Mouse (Mus musculus) liver, embryonic 12.5 days (tissue): ENCODE measurements around the gene Zar1. TPM values are rescaled to one million over a fixed set of nuclear protein-coding genes. Genes with fewer than 3 reads are reported as not detected.
"Not testable (repeated sequence)": the region's sequence is repeated elsewhere in the genome, so short reads cannot be mapped to it uniquely, and the experiment has no call there.

Experiments
- ATAC-seq: fragments of 200-750 bp; cut with Nextera tagmentation; 2 replicates; pipeline ENCODE4 v1.8.0; 2017; ENCODE audit warnings: moderate number of reproducible peaks, mild to moderate bottlenecking, moderate library complexity
- H3K27ac ChIP-seq: fragments of 300-500 bp; sonication (generic); 2 replicates; pipeline ENCODE4 v1.5.1; 2016; ENCODE audit warnings: mild to moderate bottlenecking
- H3K27me3 ChIP-seq: fragments of 300-500 bp; sonication (generic); replicated peaks from 2 replicates; pipeline ENCODE4 v1.6.1; 2016; ENCODE audit warnings: mild to moderate bottlenecking, moderate library complexity
- H3K36me3 ChIP-seq: fragments of 300-500 bp; sonication (generic); 2 replicates; pipeline ENCODE4 v1.6.1; 2016; ENCODE audit warnings: mild to moderate bottlenecking, moderate library complexity
- H3K4me1 ChIP-seq: fragments of 300-500 bp; sonication (generic); 2 replicates; pipeline ENCODE4 v1.6.1; 2016
- H3K4me2 ChIP-seq: fragments of 300-500 bp; sonication (generic); 2 replicates; pipeline ENCODE4 v1.6.1; 2016; ENCODE audit warnings: mild to moderate bottlenecking, moderate library complexity
- H3K4me3 ChIP-seq: fragments of 300-500 bp; sonication (generic); 2 replicates; pipeline ENCODE4 v1.5.1; 2016; ENCODE audit warnings: mild to moderate bottlenecking, moderate library complexity
- H3K9ac ChIP-seq: fragments of 300-500 bp; sonication (generic); 2 replicates; pipeline ENCODE4 v1.6.1; 2016; ENCODE audit warnings: mild to moderate bottlenecking, moderate library complexity
- H3K9me3 ChIP-seq: fragments of 300-500 bp; sonication (generic); replicated peaks from 2 replicates; pipeline ENCODE4 v1.6.1; 2016; ENCODE audit warnings: mild to moderate bottlenecking, moderate library complexity
- WGBS: fragments of 180-500 bp; shearing (Covaris S2); methylation state at CpG from one replicate; pipeline ENCODE4 v1.1.7; 2016; ENCODE audit not compliant: insufficient replicate concordance; 5-methylcytosine and 5-hydroxymethylcytosine counted together
- polyA plus RNA-seq: library from polyadenylated mRNA; unstranded; fragments of >200 nt; fragmentation: Nextera tagmentation; extraction: Ambion mirVana; gene quantifications from 2 replicates; pipeline ENCODE4 v1.2.1, GENCODE M21; 2016

The Zar1 gene
- not detected in 2 replicates for polyA plus RNA-seq

DNA sequence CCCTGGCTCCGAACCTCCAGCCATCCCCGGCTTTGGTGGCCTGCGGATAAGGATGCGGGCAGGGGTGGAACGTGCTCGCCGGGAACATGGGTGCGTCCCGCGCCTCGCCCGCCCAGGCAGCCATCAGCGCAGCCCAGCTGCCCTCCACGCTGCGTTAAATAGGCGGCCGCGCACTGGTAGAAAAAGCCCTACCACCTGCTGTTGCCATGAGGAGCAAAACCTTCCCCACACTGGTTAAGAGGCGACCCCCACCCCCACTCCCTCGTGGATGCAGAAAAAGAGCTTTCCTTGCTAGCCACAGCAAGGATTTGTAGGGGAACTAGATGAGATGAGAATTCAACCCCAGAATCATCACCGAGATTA, at the start of gene Zar1:
Zar1 (minus strand) TSS at position 285 of the 363 bp plus-strand sequence.
- H3K36me3 ChIP-seq, result not testable (repeated sequence)

DNA sequence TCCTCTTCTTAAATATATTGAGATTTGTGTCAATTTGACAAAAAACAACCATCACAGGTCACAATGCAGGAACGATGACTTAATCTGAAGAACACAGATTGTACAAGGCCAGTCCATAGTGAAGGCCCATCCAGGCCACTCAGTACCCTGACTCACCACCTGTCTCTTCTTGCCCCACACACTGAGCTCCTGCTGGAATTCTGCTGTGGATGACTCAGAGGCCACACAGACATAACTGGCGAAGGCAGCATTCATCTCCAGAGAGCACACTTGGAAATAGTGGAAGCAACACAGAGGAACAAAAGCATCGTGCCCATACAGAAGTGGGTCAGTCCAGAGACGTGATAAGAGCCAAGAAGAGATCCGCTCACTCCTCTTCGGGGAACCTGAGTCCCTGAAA, 49.0 kb upstream of the Zar1 start:
- Histone ChIP-seq H3K9me3 (no peaks in the 10 kb centered on the region), H3K27ac (no peak overlapping the region), H3K4me2 (no peak overlapping the region), H3K4me1 (no peaks in the 10 kb centered on the region), H3K36me3 (no peaks in the 10 kb centered on the region), H3K9ac (no peak overlapping the region), H3K27me3 (no peaks in the 10 kb centered on the region), H3K4me3 (no peak overlapping the region)
- no peak for ATAC-seq
- 69% methylated on average over 6 of the region's 6 CpGs for WGBS

More for the DNA sequence above, at the start of gene Zar1:
- H3K27me3 ChIP-seq, result peaks cover 53% of the 10 kb centered on the region
- H3K4me2 ChIP-seq, result peak within 1 kb of the TSS; percentile 64
- WGBS, result 13% methylated on average over 19 of the region's 21 CpGs
- H3K27ac ChIP-seq, ATAC-seq, H3K4me1 ChIP-seq, H3K9ac ChIP-seq, H3K9me3 ChIP-seq: not testable (repeated sequence)
- H3K4me3 ChIP-seq, result peak within 1 kb of the TSS; percentile 40

DNA sequence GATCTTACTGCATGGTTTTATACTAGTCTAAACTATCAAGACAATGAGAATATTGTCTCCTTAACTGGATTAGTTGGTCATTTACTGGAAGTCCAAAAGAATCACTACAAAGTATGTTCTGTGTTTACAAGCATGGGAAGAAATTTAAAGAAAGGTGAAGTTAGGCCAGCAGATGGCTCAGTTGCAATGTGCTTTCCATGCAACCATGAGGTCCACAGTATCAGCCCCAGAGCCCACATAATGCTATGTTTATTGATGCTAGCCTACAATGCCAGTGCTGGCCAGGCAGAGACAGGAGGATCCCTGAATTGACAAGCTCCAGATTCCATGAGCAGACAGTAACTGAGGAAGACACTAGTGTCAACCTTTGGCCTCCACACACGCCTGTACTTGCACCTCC, 40.0 kb upstream of the Zar1 start:
- Histone ChIP-seq H3K9ac (no peak overlapping the region), H3K4me1 (no peaks in the 10 kb centered on the region), H3K27me3 (no peaks in the 10 kb centered on the region), H3K4me3 (no peak overlapping the region), H3K36me3 (no peaks in the 10 kb centered on the region), H3K27ac (no peak overlapping the region), H3K4me2 (no peak overlapping the region), H3K9me3 (no peaks in the 10 kb centered on the region)
- 48% methylated on average over 1 of the region's 1 CpGs for WGBS
- no peak for ATAC-seq

DNA sequence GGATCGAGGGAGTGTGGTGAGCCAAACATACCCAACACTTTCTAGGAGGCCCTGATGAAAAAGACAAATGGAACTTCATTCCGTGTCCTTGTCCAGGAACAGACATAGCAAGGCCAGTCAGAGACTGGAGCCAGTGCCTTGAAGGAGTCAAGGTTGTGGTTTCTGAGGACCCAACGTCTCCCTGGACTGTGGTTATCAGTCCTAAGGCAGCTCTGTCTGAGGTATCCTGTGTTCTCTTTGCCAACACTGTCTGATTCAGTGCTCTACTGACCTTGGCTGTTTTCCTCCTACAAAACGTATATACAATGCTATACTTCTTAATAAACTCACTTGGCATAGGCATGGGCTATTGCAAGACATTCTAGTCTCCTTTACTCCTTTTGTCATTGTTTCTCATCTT, 36.4 kb upstream of the Zar1 start:
- Histone ChIP-seq H3K9ac (no peak overlapping the region), H3K36me3 (no peaks in the 10 kb centered on the region), H3K27ac (no peak overlapping the region), H3K4me2 (no peak overlapping the region), H3K27me3 (no peaks in the 10 kb centered on the region), H3K4me1 (no peaks in the 10 kb centered on the region), H3K9me3 (no peaks in the 10 kb centered on the region), H3K4me3 (no peak overlapping the region)
- ATAC-seq, result no peak
- WGBS, result 40% methylated on average over 4 of the region's 4 CpGs

DNA sequence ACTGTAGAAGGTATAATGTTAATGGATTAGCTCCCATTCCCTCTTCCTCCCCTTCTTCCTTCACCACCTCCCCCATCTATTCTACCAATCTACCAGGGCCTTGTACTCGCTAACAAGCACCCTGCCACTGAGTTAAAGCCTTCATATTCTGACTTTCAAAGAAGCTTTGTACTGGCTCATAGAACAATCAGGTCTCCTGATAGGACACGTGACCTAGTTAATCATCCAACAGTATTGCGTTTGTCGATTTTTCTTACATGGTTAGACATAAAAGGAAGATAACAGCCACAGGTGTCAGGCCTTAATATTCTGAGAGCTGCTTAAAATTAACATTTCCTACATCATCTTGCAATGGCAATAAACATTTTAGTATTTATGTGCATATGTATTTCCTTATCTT, 22.1 kb upstream of the Zar1 start:
- ATAC-seq, result no peak
- WGBS, result 74% methylated on average over 4 of the region's 4 CpGs

DNA sequence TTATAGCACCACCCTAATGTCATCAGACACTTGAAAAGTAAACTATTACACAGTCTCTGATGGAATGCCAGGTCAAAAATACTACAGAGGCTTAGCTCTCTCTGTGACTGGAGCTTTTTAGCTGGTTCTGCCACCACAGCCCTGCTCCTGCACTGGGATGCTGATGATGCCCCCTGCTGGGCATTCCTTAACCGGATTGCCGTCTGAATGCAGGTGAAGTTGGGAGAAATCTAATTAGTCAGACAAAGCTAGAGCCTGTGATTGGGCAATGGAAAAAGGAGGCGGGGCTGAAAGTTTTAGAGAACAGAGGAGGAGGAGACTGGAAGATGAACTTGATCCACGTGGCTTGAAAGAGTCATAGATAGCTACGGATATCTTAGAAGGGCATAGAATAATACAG, 20.0 kb upstream of the Zar1 start:
- Histone ChIP-seq H3K4me2 (no peak overlapping the region), H3K36me3 (no peaks in the 10 kb centered on the region), H3K4me3 (no peak overlapping the region), H3K4me1 (no peaks in the 10 kb centered on the region), H3K27me3 (no peaks in the 10 kb centered on the region), H3K9ac (no peak overlapping the region), H3K27ac (no peak overlapping the region), H3K9me3 (no peaks in the 10 kb centered on the region)
- peak; percentile 44; the same call in 1 of the 2 replicates for ATAC-seq
- WGBS, result 12% methylated on average over 5 of the region's 5 CpGs

More for the DNA sequence above, 22.1 kb upstream of the Zar1 start:
- Histone ChIP-seq H3K9me3 (no peaks in the 10 kb centered on the region), H3K27me3 (no peaks in the 10 kb centered on the region), H3K9ac (no peak overlapping the region), H3K36me3 (no peaks in the 10 kb centered on the region), H3K27ac (no peak overlapping the region), H3K4me2 (no peak overlapping the region), H3K4me3 (no peak overlapping the region), H3K4me1 (no peaks in the 10 kb centered on the region)

DNA sequence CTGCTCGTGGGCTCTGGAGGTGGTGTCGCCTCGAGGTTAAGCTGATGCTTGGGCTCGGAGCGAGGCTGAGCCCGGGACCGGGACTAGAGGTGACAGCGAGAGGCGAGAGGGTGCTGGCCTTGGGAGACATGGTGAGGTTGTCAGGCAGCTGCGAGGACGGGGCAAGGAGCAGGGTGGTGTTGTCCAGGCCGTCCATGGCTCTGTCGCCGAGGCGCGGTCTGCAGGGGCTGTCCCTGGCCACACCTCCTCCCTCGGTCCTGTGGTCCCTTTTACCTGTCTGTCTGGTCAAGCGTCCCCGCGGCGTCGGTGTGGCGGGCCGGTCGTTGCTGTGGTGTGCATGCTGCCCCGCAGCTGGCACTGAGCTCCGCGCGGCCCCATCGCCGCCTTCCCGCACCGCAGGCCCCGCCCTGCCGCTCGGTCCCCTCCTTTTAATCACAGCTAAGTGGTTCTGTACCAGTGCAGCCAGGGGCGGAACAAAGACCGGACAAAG, 6.2 kb upstream of the Zar1 start, which contains the start of gene Gm5868:
Gm5868 (minus strand) TSS at position 360 of the 490 bp plus-strand sequence.
- Histone ChIP-seq H3K4me1 (no peaks in the 10 kb centered on the region), H3K27ac (no peak within 1 kb of the TSS), H3K36me3 (no peaks in the 10 kb centered on the region), H3K27me3 (peaks cover 42% of the 10 kb centered on the region), H3K4me2 (peak within 1 kb of the TSS; percentile 58), H3K9me3 (no peaks in the 10 kb centered on the region), H3K4me3 (peak within 1 kb of the TSS; percentile 31), H3K9ac (no peak within 1 kb of the TSS)
- 5% methylated on average over 32 of the region's 38 CpGs for WGBS
- ATAC-seq, result no peak

DNA sequence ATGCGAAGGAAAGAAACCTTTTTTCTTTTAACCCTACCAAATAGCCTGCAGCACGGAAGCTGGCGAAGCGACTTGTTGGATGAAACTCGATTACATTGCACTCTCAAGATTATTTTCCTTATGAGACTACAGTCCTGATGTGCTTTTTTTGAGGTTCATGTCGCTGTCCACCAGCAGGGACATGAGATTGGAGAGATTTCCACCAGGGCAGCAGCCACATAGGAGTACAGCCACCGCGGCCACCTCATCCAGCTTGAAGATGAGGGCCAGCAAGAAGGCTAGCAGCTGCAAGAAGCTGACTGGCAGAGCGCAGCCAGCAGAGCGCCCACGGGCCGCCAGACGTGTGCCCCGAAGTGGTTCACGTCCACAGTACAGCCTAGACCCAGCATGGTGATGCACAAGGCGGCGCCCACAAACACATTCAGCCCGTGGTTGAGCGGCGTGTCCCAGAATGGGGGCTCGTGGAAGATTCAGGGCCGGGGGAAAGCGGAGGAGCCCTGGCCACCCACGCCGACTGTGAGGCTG, 5.7 kb upstream of the Zar1 start:
- H3K4me3 ChIP-seq, result peak overlapping the region; percentile 31
- 35% methylated on average over 25 of the region's 25 CpGs for WGBS
- H3K27me3 ChIP-seq, result peaks cover 47% of the 10 kb centered on the region
- H3K27ac ChIP-seq, H3K9me3 ChIP-seq, H3K36me3 ChIP-seq, H3K9ac ChIP-seq, H3K4me1 ChIP-seq, ATAC-seq: not testable (repeated sequence)
- peak overlapping the region; percentile 58 for H3K4me2 ChIP-seq

DNA sequence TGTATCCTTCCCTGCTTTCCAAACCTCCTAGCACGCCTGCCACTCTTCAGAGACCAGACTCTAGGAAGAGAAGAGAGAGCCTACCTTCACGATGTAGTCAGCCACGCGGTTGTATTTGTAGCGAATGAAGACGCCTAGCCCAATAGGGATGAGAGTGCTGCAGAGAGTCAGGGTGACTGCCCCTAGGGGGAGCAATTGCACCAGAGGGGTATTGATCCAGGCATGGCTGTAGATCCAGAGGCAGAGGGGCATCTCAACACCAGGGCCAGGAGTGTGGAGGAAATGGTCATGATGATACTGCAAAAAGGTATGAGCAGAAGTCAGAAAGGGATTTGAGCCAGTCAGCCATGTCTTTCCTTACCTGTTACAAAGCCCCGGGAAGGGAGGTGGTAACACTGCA, 5.1 kb upstream of the Zar1 start:
- H3K9me3 ChIP-seq, ATAC-seq, H3K4me2 ChIP-seq, H3K4me1 ChIP-seq, H3K36me3 ChIP-seq, H3K27ac ChIP-seq, H3K4me3 ChIP-seq, H3K9ac ChIP-seq: not testable (repeated sequence)
- 42% methylated on average over 7 of the region's 7 CpGs for WGBS
- peaks cover 53% of the 10 kb centered on the region for H3K27me3 ChIP-seq

DNA sequence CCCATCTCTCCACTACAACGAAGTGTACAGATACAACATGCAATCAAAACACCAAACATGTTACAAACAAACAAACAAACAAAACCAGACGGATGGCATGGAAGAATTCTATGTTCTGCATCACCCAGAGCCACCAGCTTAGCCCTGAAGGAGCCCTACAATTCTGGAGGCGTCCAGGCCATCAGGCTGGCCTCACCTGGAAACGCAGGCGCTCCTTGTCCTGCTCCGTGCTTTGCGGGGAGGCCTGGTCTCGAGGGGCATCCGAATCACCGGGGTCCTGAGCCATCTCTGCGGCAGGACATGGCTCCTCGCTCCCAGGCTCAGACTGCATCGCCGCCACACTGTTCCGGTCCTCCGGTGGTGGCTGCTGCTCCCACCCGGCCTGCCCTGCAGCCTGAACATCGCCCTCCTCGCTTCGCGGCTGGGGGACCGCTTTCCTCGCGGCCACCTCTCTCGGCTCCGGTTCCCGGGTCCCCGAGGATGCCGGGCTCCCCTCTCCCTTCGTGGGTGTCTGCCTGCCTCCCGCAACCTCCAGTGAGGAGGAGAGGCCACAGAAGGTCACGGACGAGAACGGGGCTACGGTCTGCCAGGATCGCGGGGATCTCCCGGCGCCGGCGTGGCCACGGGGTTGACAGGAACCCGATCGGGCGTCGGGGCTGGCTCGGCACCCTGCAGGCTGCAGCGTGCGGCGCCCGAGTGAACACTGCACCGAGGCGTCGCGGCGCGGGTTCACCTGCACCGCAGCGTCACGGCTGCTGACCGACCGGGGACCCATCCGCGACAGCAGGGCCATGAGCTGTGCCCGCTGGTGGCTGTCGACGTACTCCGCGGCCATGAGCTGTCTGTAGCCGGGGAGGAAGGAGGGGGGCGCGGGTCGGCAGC, 725 bp downstream of the Zar1 start:
- not testable (repeated sequence) for H3K4me1 ChIP-seq, ATAC-seq, H3K36me3 ChIP-seq, H3K27ac ChIP-seq, H3K9ac ChIP-seq, H3K9me3 ChIP-seq
- H3K4me2 ChIP-seq, result peak overlapping the region; percentile 64
- peaks cover 49% of the 10 kb centered on the region for H3K27me3 ChIP-seq
- 6% methylated on average over 70 of the region's 73 CpGs for WGBS
- H3K4me3 ChIP-seq, result peak overlapping the region; percentile 40

DNA sequence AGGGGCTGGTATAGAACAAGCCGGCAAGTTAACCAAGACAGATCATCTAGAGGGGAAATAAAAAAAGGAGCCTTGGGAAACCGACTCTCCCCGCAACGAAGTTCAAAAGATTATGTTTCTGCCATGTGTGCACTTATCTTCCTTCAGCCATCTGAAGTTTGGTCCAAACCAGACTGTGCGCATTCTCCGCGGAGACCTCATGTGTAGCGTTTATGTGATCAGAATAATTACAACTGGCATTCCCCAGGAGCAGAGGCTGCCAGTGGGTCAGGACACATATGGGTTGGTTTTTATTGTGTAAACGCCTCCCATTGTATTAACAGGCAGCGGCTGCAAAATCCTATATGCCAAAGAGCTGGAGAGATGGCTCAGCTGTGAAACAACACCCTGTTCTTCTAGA, 1.5 kb downstream of the Zar1 start:
- H3K4me3 ChIP-seq, H3K36me3 ChIP-seq, ATAC-seq, H3K9ac ChIP-seq, H3K4me1 ChIP-seq, H3K27ac ChIP-seq, H3K9me3 ChIP-seq, H3K4me2 ChIP-seq: not testable (repeated sequence)
- peaks cover 49% of the 10 kb centered on the region for H3K27me3 ChIP-seq
- WGBS, result 65% methylated on average over 10 of the region's 10 CpGs

DNA sequence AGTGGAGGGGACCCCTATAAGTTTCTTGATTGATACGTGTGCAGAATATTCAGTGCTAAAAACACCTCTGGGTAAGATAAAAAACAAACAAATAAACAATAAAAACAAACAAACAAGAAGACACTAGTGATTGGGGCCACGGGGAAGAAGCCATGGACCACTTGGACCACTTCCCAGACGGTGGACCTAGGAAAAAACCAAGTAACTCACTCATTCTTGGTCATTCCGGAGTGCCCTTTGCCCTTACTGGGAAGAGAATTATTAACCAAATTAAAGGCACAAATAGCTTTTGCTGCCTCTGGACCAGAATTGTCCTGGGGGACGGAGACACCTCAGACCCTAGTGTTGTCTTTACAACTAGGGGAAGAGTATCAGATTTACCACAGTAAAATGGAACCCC, 15.4 kb downstream of the Zar1 start:
- 76% methylated on average over 5 of the region's 5 CpGs for WGBS
- Histone ChIP-seq H3K9ac (no peak overlapping the region), H3K4me1 (peaks cover 7% of the 10 kb centered on the region), H3K4me3 (no peak overlapping the region), H3K27me3 (no peaks in the 10 kb centered on the region), H3K27ac (no peak overlapping the region), H3K4me2 (no peak overlapping the region), H3K9me3 (peaks cover 41% of the 10 kb centered on the region), H3K36me3 (no peaks in the 10 kb centered on the region)
- ATAC-seq, result no peak
